Mouse (Mus musculus): Measurements from ENCODE around the gene Efna3. TPM values are rescaled to one million over a fixed set of nuclear protein-coding genes. Genes with fewer than 3 reads are reported as not detected.

Gene Efna3
- polyA plus RNA-seq, 1 experiment from 2014 or later, result 42.5 TPM

- Histone ChIP-seq H3K9ac (replicated peaks) (no peak overlapping the region), H3K36me3 (no peaks in the 10 kb centered on the region), H3K4me1 (no peaks in the 10 kb centered on the region), H3K9me3 (no peaks in the 10 kb centered on the region), H3K4me2 (replicated peaks) (no peak overlapping the region), H3K27ac (replicated peaks) (no peak overlapping the region), H3K27me3 (no peaks in the 10 kb centered on the region), H3K4me3 (no peak overlapping the region)
- WGBS, result 82% methylated on average over 8 of the region's 8 CpGs
- no peak for ATAC-seq (replicated peaks)
Measured at GRCm38 (mm10) chr3:89305551-89306325, 17.0 kb downstream of the Efna3 start.

GRCm38 (mm10) chr3:89305105-89305504 is 17.7 kb downstream of the Efna3 start:
- Histone ChIP-seq H3K27me3 (0 out of 2 replicates have a peak, but pooled peaks cover 4% of the 10 kb centered on the region), H3K36me3 (no peaks in the 10 kb centered on the region), H3K4me2 (replicated peaks) (no peak overlapping the region), H3K27ac (replicated peaks) (no peak overlapping the region), H3K4me3 (no peak overlapping the region), H3K9me3 (no peaks in the 10 kb centered on the region), H3K9ac (replicated peaks) (no peak overlapping the region), H3K4me1 (no peaks in the 10 kb centered on the region)
- no peak for ATAC-seq (replicated peaks)
- WGBS, result 76% methylated on average over 4 of the region's 4 CpGs

- ATAC-seq (replicated peaks), result no peak
- WGBS, result 63% methylated on average over 6 of the region's 6 CpGs
- Histone ChIP-seq H3K27me3 (0 out of 2 replicates have a peak, but pooled peaks cover 4% of the 10 kb centered on the region), H3K4me2 (replicated peaks) (no peak overlapping the region), H3K36me3 (no peaks in the 10 kb centered on the region), H3K4me1 (peaks cover 3% of the 10 kb centered on the region), H3K27ac (replicated peaks) (no peak overlapping the region), H3K9me3 (no peaks in the 10 kb centered on the region), H3K4me3 (no peak overlapping the region), H3K9ac (replicated peaks) (no peak overlapping the region)
Measured at GRCm38 (mm10) chr3:89304440-89304839, 18.3 kb downstream of the Efna3 start.

GRCm38 (mm10) chr3:89300514-89300913 is 22.3 kb downstream of the Efna3 start:
- no peak overlapping the region for H3K4me3 ChIP-seq
- no peak for ATAC-seq (replicated peaks)
- no peaks in the 10 kb centered on the region for H3K9me3 ChIP-seq
- H3K27ac ChIP-seq (replicated peaks), result no peak overlapping the region
- H3K9ac ChIP-seq (replicated peaks), result no peak overlapping the region
- H3K36me3 ChIP-seq, result no peaks in the 10 kb centered on the region
- H3K4me2 ChIP-seq (replicated peaks), result no peak overlapping the region
- peaks cover 7% of the 10 kb centered on the region for H3K4me1 ChIP-seq
- WGBS, result 71% methylated on average over 2 of the region's 2 CpGs
- 0 out of 2 replicates have a peak, but pooled peaks cover 4% of the 10 kb centered on the region for H3K27me3 ChIP-seq

- H3K27ac ChIP-seq (replicated peaks), result no peak overlapping the region
- H3K9ac ChIP-seq (replicated peaks), result no peak overlapping the region
- peaks cover 7% of the 10 kb centered on the region for H3K4me1 ChIP-seq
- 51% methylated on average over 1 of the region's 1 CpGs for WGBS
- H3K9me3 ChIP-seq, result no peaks in the 10 kb centered on the region
- ATAC-seq (replicated peaks), result no peak
- H3K36me3 ChIP-seq, result no peaks in the 10 kb centered on the region
- H3K4me2 ChIP-seq (replicated peaks), result no peak overlapping the region
- H3K4me3 ChIP-seq, result no peak overlapping the region
- 0 out of 2 replicates have a peak, but pooled peaks cover 4% of the 10 kb centered on the region for H3K27me3 ChIP-seq
Measured at GRCm38 (mm10) chr3:89300071-89300470, 22.7 kb downstream of the Efna3 start.

GRCm38 (mm10) chr3:89299499-89299898 is 23.3 kb downstream of the Efna3 start:
- Histone ChIP-seq H3K4me1 (peaks cover 7% of the 10 kb centered on the region), H3K9ac (replicated peaks) (no peak overlapping the region; the same call in 1 of the 2 replicates), H3K36me3 (no peaks in the 10 kb centered on the region), H3K4me2 (replicated peaks) (peak overlapping the region; percentile 37), H3K27me3 (0 out of 2 replicates have a peak, but pooled peaks cover 4% of the 10 kb centered on the region), H3K4me3 (peak overlapping the region; percentile 17; the same call in 1 of the 2 replicates), H3K27ac (replicated peaks) (no peak overlapping the region), H3K9me3 (no peaks in the 10 kb centered on the region)
- WGBS, result 8% methylated on average over 14 of the region's 14 CpGs
- ATAC-seq (replicated peaks), result no peak

- ATAC-seq (replicated peaks), result no peak
- Histone ChIP-seq H3K4me1 (peaks cover 7% of the 10 kb centered on the region), H3K4me2 (replicated peaks) (no peak overlapping the region), H3K4me3 (no peak overlapping the region), H3K36me3 (no peaks in the 10 kb centered on the region), H3K9me3 (no peaks in the 10 kb centered on the region), H3K27ac (replicated peaks) (no peak overlapping the region), H3K9ac (replicated peaks) (no peak overlapping the region), H3K27me3 (0 out of 2 replicates have a peak, but pooled peaks cover 4% of the 10 kb centered on the region)
- WGBS, result 74% methylated on average over 6 of the region's 6 CpGs
Measured at GRCm38 (mm10) chr3:89298908-89299307, 23.9 kb downstream of the Efna3 start.

- H3K4me2 ChIP-seq (replicated peaks), result no peak overlapping the region
- 0 out of 2 replicates have a peak, but pooled peaks cover 4% of the 10 kb centered on the region for H3K27me3 ChIP-seq
- no peaks in the 10 kb centered on the region for H3K9me3 ChIP-seq
- no peak for ATAC-seq (replicated peaks)
- no peak overlapping the region for H3K4me3 ChIP-seq
- no peak overlapping the region for H3K9ac ChIP-seq (replicated peaks)
- H3K4me1 ChIP-seq, result peaks cover 7% of the 10 kb centered on the region
- H3K36me3 ChIP-seq, result no peaks in the 10 kb centered on the region
- H3K27ac ChIP-seq (replicated peaks), result peak overlapping the region; percentile 40; the same call in 1 of the 2 replicates
- 76% methylated on average over 11 of the region's 11 CpGs for WGBS
Measured at GRCm38 (mm10) chr3:89296761-89297396, 25.9 kb downstream of the Efna3 start.

GRCm38 (mm10) chr3:89295685-89296230 is 27.0 kb downstream of the Efna3 start:
- Histone ChIP-seq H3K27ac (replicated peaks) (no peak overlapping the region), H3K4me2 (replicated peaks) (no peak overlapping the region), H3K9ac (replicated peaks) (no peak overlapping the region), H3K9me3 (no peaks in the 10 kb centered on the region), H3K4me3 (no peak overlapping the region), H3K4me1 (peaks cover 7% of the 10 kb centered on the region), H3K27me3 (0 out of 2 replicates have a peak, but pooled peaks cover 4% of the 10 kb centered on the region), H3K36me3 (no peaks in the 10 kb centered on the region)
- ATAC-seq (replicated peaks), result no peak
- 77% methylated on average over 8 of the region's 8 CpGs for WGBS

GRCm38 (mm10) chr3:89294195-89294594 is 28.6 kb downstream of the Efna3 start:
- H3K27ac ChIP-seq (replicated peaks), result no peak overlapping the region
- no peaks in the 10 kb centered on the region for H3K9me3 ChIP-seq
- H3K27me3 ChIP-seq, result no peaks in the 10 kb centered on the region
- H3K4me1 ChIP-seq, result peaks cover 3% of the 10 kb centered on the region; the same call in 1 of the 2 replicates
- H3K9ac ChIP-seq (replicated peaks), result no peak overlapping the region
- no peak overlapping the region for H3K4me3 ChIP-seq
- ATAC-seq (replicated peaks), result no peak
- no peak overlapping the region for H3K4me2 ChIP-seq (replicated peaks)
- H3K36me3 ChIP-seq, result no peaks in the 10 kb centered on the region
- 81% methylated on average over 5 of the region's 5 CpGs for WGBS

- H3K4me3 ChIP-seq, result no peak overlapping the region
- ATAC-seq (replicated peaks), result no peak
- WGBS, result 92% methylated on average over 11 of the region's 11 CpGs
Measured at GRCm38 (mm10) chr3:89293247-89293918, 29.4 kb downstream of the Efna3 start.

More at GRCm38 (mm10) chr3:89293247-89293918, 29.4 kb downstream of the Efna3 start:
- Histone ChIP-seq H3K4me2 (replicated peaks) (no peak overlapping the region), H3K4me1 (peaks cover 3% of the 10 kb centered on the region; the same call in 1 of the 2 replicates), H3K27me3 (no peaks in the 10 kb centered on the region), H3K9ac (replicated peaks) (no peak overlapping the region), H3K27ac (replicated peaks) (no peak overlapping the region), H3K36me3 (no peaks in the 10 kb centered on the region), H3K9me3 (no peaks in the 10 kb centered on the region)
